Mouse (Mus musculus) T-cell, adult 66 days (primary cell): ENCODE data around the gene Snap91. TPM values are rescaled to one million over a fixed set of nuclear protein-coding genes. Genes with fewer than 3 reads are reported as not detected.

ENCODE experiments used
- total RNA-seq, 2 experiments: library from RNA; stranded (reverse); gene quantifications; 3 replicates in 1 of 2; 4 replicates in 1 of 2; pipeline ENCODE4 v1.2.4; 2023

Snap91 gene
- not detected for total RNA-seq

GRCm38 (mm10) chr9:86880113-86880972 lies at the start of gene Snap91:
Gene Snap91 (minus strand): TSS chr9:86880654.

GRCm38 (mm10) chr9:86742959-86743911 lies 137.2 kb downstream of the Snap91 start, which contains the start of gene Prss35:
Gene Prss35 (plus strand): TSS chr9:86743649.

Other genes with a start within 250 kb of the Snap91 start
- gene Me1, start 184.7 kb downstream of the Snap91 start, total RNA-seq = not detected
- gene Prss35, start 137.0 kb downstream of the Snap91 start, total RNA-seq = not detected
- gene Ripply2, start 134.9 kb upstream of the Snap91 start, total RNA-seq = not detected
- gene Cyb5r4, start 141.4 kb upstream of the Snap91 start, total RNA-seq = 10 to 100 TPM; 59.6 to 64.1 TPM